Mouse (Mus musculus) forebrain, embryonic 13.5 days (tissue): ENCODE data around the gene Olfr883. TPM values are rescaled to one million over a fixed set of nuclear protein-coding genes. Genes with fewer than 3 reads are reported as not detected.

Source experiments
- ATAC-seq: fragments of 200-750 bp; cut with Nextera tagmentation; 2 replicates; pipeline ENCODE4 v1.8.0; 2017
- H3K27ac ChIP-seq: fragments of 300-500 bp; sonication (generic); 2 replicates; pipeline ENCODE4 v1.5.1; 2015; ENCODE audit warnings: inconsistent platforms, mild to moderate bottlenecking, moderate library complexity
- H3K27me3 ChIP-seq: fragments of 300-500 bp; sonication (generic); 2 replicates; pipeline ENCODE4 v1.6.1; 2015; ENCODE audit warnings: mild to moderate bottlenecking, inconsistent platforms
- H3K36me3 ChIP-seq: fragments of 300-500 bp; sonication (generic); 2 replicates; pipeline ENCODE4 v1.6.1; 2015; ENCODE audit warnings: mild to moderate bottlenecking, inconsistent platforms; ENCODE audit not compliant: poor library complexity, severe bottlenecking
- H3K4me1 ChIP-seq: fragments of 300-500 bp; sonication (generic); 2 replicates; pipeline ENCODE4 v1.6.1; 2015; ENCODE audit warnings: inconsistent platforms
- H3K4me2 ChIP-seq: fragments of 300-500 bp; sonication (generic); 2 replicates; pipeline ENCODE4 v1.6.1; 2015; ENCODE audit warnings: inconsistent platforms, mild to moderate bottlenecking, moderate library complexity
- H3K4me3 ChIP-seq: fragments of 300-500 bp; sonication (generic); 2 replicates; pipeline ENCODE4 v1.5.1; 2015; ENCODE audit warnings: mild to moderate bottlenecking, inconsistent platforms
- H3K9ac ChIP-seq: fragments of 300-500 bp; sonication (generic); 2 replicates; pipeline ENCODE4 v1.6.1; 2015; ENCODE audit warnings: mild to moderate bottlenecking, inconsistent platforms
- H3K9me3 ChIP-seq: fragments of 300-500 bp; sonication (generic); replicated peaks from 2 replicates; pipeline ENCODE4 v1.6.1; 2016; ENCODE audit warnings: inconsistent platforms
- WGBS: fragments of 180-500 bp; shearing (Covaris S2); methylation state at CpG from one replicate; pipeline ENCODE4 v1.1.7; 2015; 5-methylcytosine and 5-hydroxymethylcytosine counted together
- polyA plus RNA-seq: library from polyadenylated mRNA; unstranded; fragments of >200 nt; fragmentation: Nextera tagmentation; extraction: Ambion mirVana; gene quantifications from 2 replicates; pipeline ENCODE4 v1.2.1, GENCODE M21; 2015

The Olfr883 gene
- polyA plus RNA-seq = not detected in 2 replicates

DNA sequence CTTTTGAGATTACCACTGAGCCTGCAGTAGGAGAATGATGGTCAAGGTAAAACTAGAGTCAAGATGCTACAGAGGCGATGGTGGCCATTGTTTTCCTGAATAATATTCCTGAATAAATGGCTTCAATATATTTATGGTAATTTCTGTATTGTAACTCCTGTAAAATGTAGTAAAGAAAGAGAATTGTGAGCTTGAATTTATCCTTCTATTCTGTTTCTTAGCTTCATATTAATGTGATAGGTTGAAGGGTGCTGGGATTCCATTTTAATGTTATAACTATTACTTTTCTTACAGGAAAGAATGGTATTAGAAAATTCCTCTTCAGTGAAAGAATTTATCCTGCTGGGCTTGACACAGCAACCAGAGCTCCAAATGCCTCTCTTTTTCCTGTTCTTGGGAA lies at the start of gene Olfr883:
Gene Olfr883, plus strand, starts transcription at position 301 of the 400 bp plus-strand sequence.
- Histone ChIP-seq H3K9me3 (no peaks in the 10 kb centered on the region), H3K4me2 (no peak within 1 kb of the TSS), H3K4me3 (no peak within 1 kb of the TSS), H3K27me3 (no peaks in the 10 kb centered on the region), H3K9ac (no peak within 1 kb of the TSS), H3K27ac (no peak within 1 kb of the TSS), H3K4me1 (no peaks in the 10 kb centered on the region), H3K36me3 (no peaks in the 10 kb centered on the region)
- WGBS = 87% methylated on average over 1 of the region's 1 CpGs
- ATAC-seq = no peak

DNA sequence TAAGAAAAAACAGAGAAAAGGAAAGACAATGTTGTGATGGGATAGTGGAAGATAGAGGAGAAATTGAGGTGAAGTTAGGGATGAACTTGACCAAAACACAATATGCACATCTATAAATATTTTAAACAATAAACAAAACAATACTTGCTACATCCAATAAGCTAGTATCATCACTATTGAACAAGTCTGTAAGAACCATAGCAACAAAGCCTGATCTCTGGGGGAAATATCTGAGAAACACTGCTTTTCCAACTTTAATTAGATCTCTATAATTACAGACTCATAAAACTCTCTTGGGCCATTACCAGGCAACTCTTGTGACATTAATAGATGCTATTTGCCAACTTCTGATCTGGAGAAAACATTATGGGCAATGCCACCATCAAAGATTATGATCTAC lies 34.1 kb upstream of the Olfr883 start, which contains the start of gene Olfr881:
Gene Olfr881, plus strand, starts transcription at position 301 of the 400 bp plus-strand sequence.
- Histone ChIP-seq H3K9me3 (no peaks in the 10 kb centered on the region), H3K4me2 (no peak within 1 kb of the TSS)
- ATAC-seq = no peak

DNA sequence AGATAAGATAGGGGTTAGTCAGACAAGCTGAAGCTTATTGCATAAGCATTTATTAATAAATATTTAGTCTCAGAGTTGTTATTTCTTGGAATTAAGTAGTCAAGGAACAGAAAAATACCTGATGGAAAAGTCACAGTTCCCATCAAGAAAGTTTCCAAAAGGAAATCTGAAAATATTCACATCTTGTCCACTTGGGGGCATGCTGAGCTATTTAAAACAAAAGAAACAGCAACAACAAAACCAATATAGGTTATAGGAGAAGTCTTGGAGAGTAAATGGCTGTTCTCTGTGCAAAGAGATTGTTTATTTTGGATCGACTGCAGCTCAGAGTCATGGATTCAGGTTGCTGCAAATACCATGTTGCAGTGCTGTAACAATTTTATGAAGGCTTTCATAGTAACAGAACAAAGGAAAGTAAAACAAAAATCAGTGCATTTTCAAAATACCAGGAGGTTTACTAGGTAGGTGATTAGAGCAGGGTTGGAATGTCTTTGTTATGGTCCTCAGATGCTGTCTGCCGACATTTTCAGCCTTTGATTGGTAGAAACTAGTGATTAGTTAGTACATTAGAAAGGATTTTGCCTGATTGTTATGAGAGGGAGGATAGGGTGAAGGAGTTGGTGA lies 26.9 kb upstream of the Olfr883 start:
- no peaks in the 10 kb centered on the region for H3K9me3 ChIP-seq
- no peaks in the 10 kb centered on the region for H3K27me3 ChIP-seq
- H3K27ac ChIP-seq = no peak overlapping the region
- WGBS = 50% methylated on average over 2 of the region's 2 CpGs
- ATAC-seq = no peak
- no peak overlapping the region for H3K4me3 ChIP-seq
- no peak overlapping the region for H3K9ac ChIP-seq
- H3K4me1 ChIP-seq = no peaks in the 10 kb centered on the region
- no peak overlapping the region for H3K4me2 ChIP-seq
- no peaks in the 10 kb centered on the region for H3K36me3 ChIP-seq

More for the DNA sequence above, 34.1 kb upstream of the Olfr883 start, which contains the start of gene Olfr881:
- no peak within 1 kb of the TSS for H3K4me3 ChIP-seq
- H3K27me3 ChIP-seq = no peaks in the 10 kb centered on the region
- H3K36me3 ChIP-seq = no peaks in the 10 kb centered on the region
- H3K4me1 ChIP-seq = no peaks in the 10 kb centered on the region
- H3K27ac ChIP-seq = no peak within 1 kb of the TSS
- H3K9ac ChIP-seq = no peak within 1 kb of the TSS

DNA sequence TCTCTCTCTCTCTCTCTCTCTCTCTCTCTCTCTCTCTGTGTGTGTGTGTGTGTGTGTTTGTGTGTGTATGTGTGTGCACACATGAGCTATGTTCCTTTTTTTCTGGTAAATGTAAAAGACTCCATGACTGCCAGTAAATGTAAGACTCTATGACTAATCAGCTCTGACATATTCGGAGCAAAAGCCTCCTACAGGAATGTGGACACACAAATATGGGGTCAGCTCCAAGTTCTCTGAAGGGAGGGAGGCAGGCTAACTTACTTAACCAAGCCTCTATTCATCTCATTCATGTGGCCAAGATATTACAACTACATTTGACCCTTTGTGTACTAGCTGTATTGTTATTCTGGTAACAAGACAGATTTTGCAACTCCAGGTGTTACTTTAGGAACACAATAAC lies 25.6 kb upstream of the Olfr883 start:
- H3K27ac ChIP-seq = no peak overlapping the region
- no peaks in the 10 kb centered on the region for H3K4me1 ChIP-seq
- H3K9ac ChIP-seq = no peak overlapping the region
- H3K36me3 ChIP-seq = no peaks in the 10 kb centered on the region
- no peak for ATAC-seq
- no peaks in the 10 kb centered on the region for H3K9me3 ChIP-seq
- no peak overlapping the region for H3K4me2 ChIP-seq
- no peak overlapping the region for H3K4me3 ChIP-seq
- 39% methylated on average over 1 of the region's 1 CpGs for WGBS
- H3K27me3 ChIP-seq = no peaks in the 10 kb centered on the region

DNA sequence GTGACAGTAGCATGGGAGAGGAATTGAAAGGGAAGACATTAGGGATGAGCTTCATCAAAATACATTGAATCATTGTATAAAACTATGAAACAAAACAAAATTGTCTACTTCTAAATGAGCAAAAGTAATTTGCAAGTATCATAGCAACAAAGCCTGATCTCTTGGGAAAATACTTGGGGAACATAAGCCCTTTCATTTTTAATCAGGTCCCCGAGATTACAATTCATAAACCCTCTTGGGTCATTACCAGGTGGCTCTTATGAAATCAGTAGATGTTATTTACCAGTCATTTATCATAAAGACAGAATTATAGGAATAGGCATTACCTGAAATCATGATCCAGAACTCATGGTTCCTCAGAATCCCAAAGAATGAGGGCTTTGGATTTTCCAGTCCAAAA lies 20.6 kb downstream of the Olfr883 start, which contains the start of gene Olfr884:
Gene Olfr884, plus strand, starts transcription at position 301 of the 400 bp plus-strand sequence.
- no peak for ATAC-seq
- no peak within 1 kb of the TSS for H3K27ac ChIP-seq
- H3K27me3 ChIP-seq = no peaks in the 10 kb centered on the region
- no peak within 1 kb of the TSS for H3K9ac ChIP-seq
- no peaks in the 10 kb centered on the region for H3K36me3 ChIP-seq
- no peaks in the 10 kb centered on the region for H3K9me3 ChIP-seq
- no peaks in the 10 kb centered on the region for H3K4me1 ChIP-seq
- WGBS = 68% methylated on average over 1 of the region's 1 CpGs
- H3K4me3 ChIP-seq = no peak within 1 kb of the TSS
- no peak within 1 kb of the TSS for H3K4me2 ChIP-seq

DNA sequence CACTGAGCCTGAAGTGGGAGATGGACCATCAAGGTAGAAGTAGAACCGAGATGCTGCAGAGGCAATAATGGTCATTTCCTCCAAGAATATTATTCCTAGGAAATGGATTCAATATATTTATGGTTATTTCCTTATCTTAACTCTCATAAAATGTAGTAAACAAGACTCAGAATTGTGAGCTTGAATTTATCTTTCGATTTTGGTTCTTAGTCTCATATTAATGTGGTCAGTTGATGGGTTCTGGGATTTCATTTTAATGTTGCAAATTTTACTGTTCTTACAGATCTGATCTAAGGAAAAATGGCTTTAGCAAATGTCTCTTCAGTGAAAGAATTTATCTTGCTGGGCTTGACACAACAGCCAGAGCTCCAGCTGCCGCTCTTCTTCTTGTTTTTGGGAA lies 35.4 kb downstream of the Olfr883 start, which contains the start of gene Olfr885:
Gene Olfr885, plus strand, starts transcription at position 301 of the 400 bp plus-strand sequence.
- no peak within 1 kb of the TSS for H3K27ac ChIP-seq
- H3K4me2 ChIP-seq = no peak within 1 kb of the TSS
- no peak within 1 kb of the TSS for H3K9ac ChIP-seq
- no peaks in the 10 kb centered on the region for H3K36me3 ChIP-seq
- H3K4me3 ChIP-seq = no peak within 1 kb of the TSS
- WGBS = 93% methylated on average over 3 of the region's 3 CpGs
- H3K9me3 ChIP-seq = no peaks in the 10 kb centered on the region
- no peaks in the 10 kb centered on the region for H3K27me3 ChIP-seq
- H3K4me1 ChIP-seq = no peaks in the 10 kb centered on the region
- ATAC-seq = no peak

Other genes starting within 250 kb of the Olfr883 start
- gene Olfr876, start 222.8 kb upstream of the Olfr883 start, polyA plus RNA-seq = not detected in 2 replicates
- not detected in 2 replicates for gene Olfr877, start 171.5 kb upstream of the Olfr883 start, polyA plus RNA-seq
- not detected in 2 replicates for gene Olfr145, start 129.1 kb upstream of the Olfr883 start, polyA plus RNA-seq
- not detected in 2 replicates for gene Olfr878, start 108.0 kb upstream of the Olfr883 start, polyA plus RNA-seq
- gene Olfr881, start 34.0 kb upstream of the Olfr883 start, polyA plus RNA-seq = not detected in 2 replicates
- gene Olfr884, start 20.7 kb downstream of the Olfr883 start, polyA plus RNA-seq = not detected in 2 replicates
- gene Olfr885, start 35.5 kb downstream of the Olfr883 start, polyA plus RNA-seq = not detected in 2 replicates
- gene Olfr887, start 58.3 kb downstream of the Olfr883 start, polyA plus RNA-seq = not detected in 2 replicates
- gene Olfr888, start 82.3 kb downstream of the Olfr883 start, polyA plus RNA-seq = not detected in 2 replicates
- 0.05 and 0.08 TPM in 2 replicates for gene Olfr889, start 89.4 kb downstream of the Olfr883 start, polyA plus RNA-seq
- gene Olfr890, start 116.7 kb downstream of the Olfr883 start, polyA plus RNA-seq = not detected in 2 replicates
- gene Olfr891, start 155.0 kb downstream of the Olfr883 start, polyA plus RNA-seq = not detected in 2 replicates
- not detected in 2 replicates for gene Olfr893, start 182.6 kb downstream of the Olfr883 start, polyA plus RNA-seq
- gene Olfr894, start 192.2 kb downstream of the Olfr883 start, polyA plus RNA-seq = not detected in 2 replicates
- gene Olfr143, start 227.0 kb downstream of the Olfr883 start, polyA plus RNA-seq = not detected in 2 replicates
- gene Olfr895, start 242.0 kb downstream of the Olfr883 start, polyA plus RNA-seq = not detected in 2 replicates